Mouse (Mus musculus) T-cell, adult 2 months (primary cell): ENCODE data around the gene Trim5.
A peak's percentile ranks its signal among the peaks of the same experiment; 100 is the strongest.
"Not testable (repeated sequence)": the region's sequence is repeated elsewhere in the genome, so short reads cannot be mapped to it uniquely, and the experiment has no call there.

ENCODE experiments used
- DNase-seq: peaks from one replicate; pipeline ENCODE4 v3.0.0; 2022; ENCODE audit warnings: low spot score

Trim5 gene

GRCm38 (mm10) chr7:104287576-104288443 lies at the start of gene Trim5:
Gene Trim5 (minus strand): TSS chr7:104288094.
- DNase-seq = peak; percentile 29

GRCm38 (mm10) chr7:104335547-104335946 lies 47.7 kb upstream of the Trim5 start:
- DNase-seq = not testable (repeated sequence)

GRCm38 (mm10) chr7:104329171-104329570 lies 41.3 kb upstream of the Trim5 start, which contains the start of gene Trim34b:
Gene Trim34b (plus strand): TSS chr7:104329471.
- DNase-seq = not testable (repeated sequence)

GRCm38 (mm10) chr7:104322028-104322427 lies 34.1 kb upstream of the Trim5 start:
- no peak for DNase-seq

- DNase-seq = not testable (repeated sequence)
These were observed 27.6 kb upstream of the Trim5 start, which contains the start of gene Trim12a for GRCm38 (mm10) chr7:104315369-104316080. Gene Trim12a (minus strand): TSS chr7:104315466.

- peak; percentile 41 for DNase-seq
These were observed 27.0 kb upstream of the Trim5 start for GRCm38 (mm10) chr7:104314796-104315353.

GRCm38 (mm10) chr7:104291638-104292400 lies 3.9 kb upstream of the Trim5 start:
- peak; percentile 61 for DNase-seq

GRCm38 (mm10) chr7:104290641-104291040 lies 2.7 kb upstream of the Trim5 start:
- DNase-seq = peak; percentile 32

GRCm38 (mm10) chr7:104279361-104279760 lies 8.5 kb downstream of the Trim5 start:
- not testable (repeated sequence) for DNase-seq

- DNase-seq = not testable (repeated sequence)
These were observed 22.6 kb downstream of the Trim5 start for GRCm38 (mm10) chr7:104265335-104265734.

- not testable (repeated sequence) for DNase-seq
These were observed 27.5 kb downstream of the Trim5 start for GRCm38 (mm10) chr7:104260380-104260779.

- peak; percentile 81 for DNase-seq
These were observed 43.4 kb downstream of the Trim5 start, which contains the start of gene Trim34a for GRCm38 (mm10) chr7:104244287-104245181. Gene Trim34a (plus strand): TSS chr7:104244457.

- DNase-seq = no peak
These were observed 44.3 kb downstream of the Trim5 start for GRCm38 (mm10) chr7:104243616-104244015.

- no peak for DNase-seq
These were observed 47.0 kb downstream of the Trim5 start for GRCm38 (mm10) chr7:104240857-104241256.

- peak; percentile 41 for DNase-seq
These were observed 56.7 kb downstream of the Trim5 start for GRCm38 (mm10) chr7:104231203-104231602.

- peak; percentile 7 for DNase-seq
These were observed 69.0 kb downstream of the Trim5 start, which contains the start of gene Trim6 for GRCm38 (mm10) chr7:104218701-104219569. Gene Trim6 (plus strand): TSS chr7:104218793.

- DNase-seq = no peak
These were observed 70.0 kb downstream of the Trim5 start for GRCm38 (mm10) chr7:104217881-104218280.

GRCm38 (mm10) chr7:104216011-104216535 lies 71.8 kb downstream of the Trim5 start:
- DNase-seq = no peak
